Mouse (Mus musculus) MEL (cell line): ENCODE results near the gene Radil.

ENCODE experiments used
- CTCF ChIP-seq, 3 experiments: IDR thresholded peaks in 2 of 3; conservative IDR thresholded peaks in 1 of 3; 2 replicates each; pipeline ENCODE4 v1.5.1; 2011 to 2012; ENCODE audit warnings: low read length in 3 of 3, low read depth in 2 of 3, mild to moderate bottlenecking in 2 of 3, improper control_type of control experiment in 1 of 3, inconsistent platforms in 1 of 3, mixed read lengths in 1 of 3, moderate library complexity in 1 of 3; ENCODE audit not compliant: control insufficient read depth in 1 of 3, insufficient read depth in 1 of 3, poor library complexity in 1 of 3, severe bottlenecking in 1 of 3
- EP300 ChIP-seq, 2 experiments: IDR thresholded peaks; 2 replicates each; pipeline ENCODE4 v1.6.1; 2011; ENCODE audit warnings: improper control_type of control experiment in 2 of 2, low read length in 2 of 2, low read depth in 1 of 2, mild to moderate bottlenecking in 1 of 2
- HCFC1 ChIP-seq: IDR thresholded peaks from 2 replicates; pipeline ENCODE4 v1.6.1; 2012; ENCODE audit warnings: low read depth, mild to moderate bottlenecking, inconsistent platforms, low read length, improper control_type of control experiment, moderate library complexity
- MYB ChIP-seq: IDR thresholded peaks from 2 replicates; pipeline ENCODE4 v1.6.1; 2011; ENCODE audit warnings: mild to moderate bottlenecking, low read depth, low read length, improper control_type of control experiment

- TF ChIP-seq CTCF (IDR thresholded peaks at IDR 0.05 in 2 of 3, conservative IDR thresholded peaks at IDR 0.05 in 1 of 3; ENCODE audit: control insufficient read depth in 1 of 3, insufficient read depth in 1 of 3, low read depth in 2 of 3, low read length in 3 of 3, poor library complexity in 1 of 3, severe bottlenecking in 1 of 3): no peak
- TF ChIP-seq HCFC1: no peak
- no peak for TF ChIP-seq EP300 (IDR thresholded peaks at IDR 0.05; ENCODE audit: low read depth in 1 of 2, low read length in 2 of 2)
- no peak for TF ChIP-seq MYB
Observed at GRCm38 (mm10) chr5:142451759-142452158, 99.1 kb downstream of the Radil start.
